Mouse (Mus musculus) adrenal gland, postnatal 10 days (tissue): ENCODE results near the gene Cyp2g1. TPM values are rescaled to one million over a fixed set of nuclear protein-coding genes. Genes with fewer than 3 reads are reported as not detected.
A peak's percentile ranks its signal among the peaks of the same experiment; 100 is the strongest.
"Not testable (repeated sequence)": the region's sequence is repeated elsewhere in the genome, so short reads cannot be mapped to it uniquely, and the experiment has no call there.

Source experiments
- DNase-seq: peaks from one replicate; pipeline ENCODE4 v3.0.0; 2021; ENCODE audit warnings: mixed read lengths
- long read RNA-seq, 2 experiments: library from polyadenylated mRNA; stranded (forward); transcript quantifications; one replicate each; pipeline ENCODE4 v2.0.0; 2021
- total RNA-seq, 2 experiments: library from RNA; stranded (reverse); gene quantifications; 2 replicates each; pipeline ENCODE4 v1.2.3; 2021

Cyp2g1 gene
- 1 to 10 TPM; 1.8 to 2.9 TPM for total RNA-seq
- long read RNA-seq, experiment 1, partial matches to known transcripts: 1 of 1 reads
- long read RNA-seq, experiment 1, other reads (novel, unspliced or antisense): 0 of 1 reads
- long read RNA-seq, experiment 2: 0 reads

- DNase-seq: no peak
These were observed at the start of gene Cyp2g1 for GRCm38 (mm10) chr7:26808592-26808991. TSS of gene Cyp2g1 (plus strand) at chr7:26808892.

- peak; percentile 40 for DNase-seq
These were observed 41.6 kb upstream of the Cyp2g1 start for GRCm38 (mm10) chr7:26767084-26767483.

- no peak for DNase-seq
These were observed 38.7 kb upstream of the Cyp2g1 start for GRCm38 (mm10) chr7:26769881-26770470.

DNA sequence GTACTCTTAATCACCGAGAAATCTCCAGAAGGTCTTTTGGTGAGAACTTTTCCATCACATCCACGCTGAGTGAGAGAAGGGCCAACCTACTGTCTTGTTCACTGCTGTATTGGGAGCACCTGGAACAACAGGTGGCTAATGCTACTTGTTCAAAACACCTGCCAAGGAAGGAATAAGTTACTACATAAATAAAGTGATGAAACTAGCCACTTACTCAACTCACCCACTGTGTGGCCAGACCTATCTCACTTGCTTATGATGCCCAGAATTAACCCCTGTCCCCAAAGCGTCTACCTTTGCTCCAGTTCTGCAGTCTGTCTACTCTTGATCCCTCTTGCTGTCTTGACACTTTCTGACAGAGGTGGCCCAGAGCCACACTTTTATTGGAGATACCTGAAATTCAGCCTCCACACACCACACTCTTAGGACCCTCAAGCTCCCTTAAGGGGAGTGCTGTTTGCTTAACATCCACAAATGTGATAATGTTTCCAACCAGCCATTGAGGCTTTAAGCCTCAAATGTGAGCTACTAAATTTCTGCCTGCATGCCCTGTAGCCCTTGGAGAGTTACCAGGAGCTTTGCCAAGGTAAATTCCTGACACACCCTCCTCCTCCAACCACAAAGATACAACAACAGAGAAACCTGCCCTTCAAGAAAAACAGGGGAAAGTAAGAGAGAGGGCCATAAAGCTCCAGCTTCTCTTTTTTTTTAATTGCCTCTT is 35.7 kb upstream of the Cyp2g1 start:
- DNase-seq: no peak

- no peak for DNase-seq
These were observed 32.8 kb upstream of the Cyp2g1 start for GRCm38 (mm10) chr7:26775866-26776265.

- no peak for DNase-seq
These were observed 30.9 kb upstream of the Cyp2g1 start for GRCm38 (mm10) chr7:26777806-26778205.

GRCm38 (mm10) chr7:26778474-26778873 is 30.2 kb upstream of the Cyp2g1 start:
- DNase-seq: peak; percentile 77

- DNase-seq: no peak
These were observed 28.8 kb upstream of the Cyp2g1 start for GRCm38 (mm10) chr7:26779799-26780416.

DNA sequence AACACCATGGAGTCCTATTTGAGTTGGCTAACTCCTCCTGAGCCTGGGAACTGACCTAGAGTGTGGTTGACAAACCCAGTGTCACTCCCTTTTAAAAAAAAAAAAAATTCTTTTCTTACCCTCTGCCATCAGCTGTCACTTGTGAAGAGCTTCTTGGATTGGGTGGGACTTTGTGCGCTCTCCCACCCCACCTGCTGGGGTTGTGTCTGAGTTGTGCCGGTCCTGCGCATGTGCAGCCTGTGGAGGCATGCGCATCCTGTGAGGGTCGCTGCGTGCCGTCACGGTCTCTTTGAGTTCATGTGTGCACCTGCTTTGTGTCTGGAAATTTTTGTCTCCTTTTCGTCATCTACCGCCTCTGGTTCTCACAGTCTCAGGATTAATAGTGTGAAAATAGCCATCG is 28.2 kb upstream of the Cyp2g1 start:
- DNase-seq: no peak

DNA sequence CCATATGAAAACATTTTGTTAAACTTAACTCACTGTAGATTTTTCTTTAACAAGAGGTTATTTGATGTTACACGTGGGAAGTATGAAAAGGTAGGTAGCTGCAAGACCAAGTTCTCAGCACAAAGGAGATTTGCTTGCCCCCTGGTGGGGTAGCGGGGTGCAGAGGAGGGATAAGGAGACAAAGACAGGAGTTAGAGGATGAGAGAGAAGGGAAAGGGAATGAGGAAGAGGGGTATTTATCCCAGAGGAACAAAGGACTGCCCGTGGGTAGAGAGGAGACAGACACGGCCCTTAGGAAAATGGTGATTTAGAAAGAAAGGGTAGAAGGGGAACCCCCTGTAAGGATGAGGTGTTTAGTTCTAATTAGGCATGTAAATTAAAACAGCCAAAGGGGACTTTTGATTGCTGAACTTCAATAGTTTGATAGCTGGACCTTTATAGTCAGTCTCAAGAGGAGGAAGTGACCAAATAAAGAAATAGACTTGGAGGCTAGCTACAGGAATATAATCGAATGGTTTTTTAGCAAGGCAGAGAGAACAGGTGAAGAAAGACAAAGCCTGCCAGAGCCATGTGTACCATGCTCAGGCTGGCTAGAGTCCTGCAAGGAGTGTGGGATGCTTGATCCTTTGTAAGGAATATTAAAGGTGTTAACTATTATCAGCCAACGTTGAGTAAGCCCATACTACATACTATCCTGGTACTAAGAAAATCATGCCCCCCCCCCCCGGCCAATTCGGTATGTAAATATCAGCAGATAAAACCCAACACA is 27.5 kb upstream of the Cyp2g1 start:
- no peak for DNase-seq

GRCm38 (mm10) chr7:26781767-26782131 is 26.9 kb upstream of the Cyp2g1 start:
- no peak for DNase-seq

DNA sequence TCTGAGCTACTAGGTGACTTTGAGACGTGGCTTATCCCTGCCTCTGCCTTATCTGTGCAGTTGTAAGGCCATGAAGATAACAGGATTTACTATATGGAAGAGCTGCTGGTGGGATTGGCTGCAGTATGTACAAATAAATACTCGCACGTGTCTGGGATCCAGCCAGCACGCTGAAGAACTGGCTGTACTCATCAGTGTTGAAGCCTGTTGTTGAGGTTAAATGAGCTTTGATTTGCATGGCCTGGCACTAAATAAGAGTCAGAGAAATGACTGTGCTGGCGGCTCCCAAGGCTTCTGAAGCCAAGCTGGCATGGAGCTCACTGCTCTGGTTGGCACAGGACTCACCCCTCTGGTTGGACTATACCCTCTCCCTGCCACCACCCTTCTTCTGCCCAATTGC is 25.5 kb upstream of the Cyp2g1 start:
- DNase-seq: peak; percentile 68

DNA sequence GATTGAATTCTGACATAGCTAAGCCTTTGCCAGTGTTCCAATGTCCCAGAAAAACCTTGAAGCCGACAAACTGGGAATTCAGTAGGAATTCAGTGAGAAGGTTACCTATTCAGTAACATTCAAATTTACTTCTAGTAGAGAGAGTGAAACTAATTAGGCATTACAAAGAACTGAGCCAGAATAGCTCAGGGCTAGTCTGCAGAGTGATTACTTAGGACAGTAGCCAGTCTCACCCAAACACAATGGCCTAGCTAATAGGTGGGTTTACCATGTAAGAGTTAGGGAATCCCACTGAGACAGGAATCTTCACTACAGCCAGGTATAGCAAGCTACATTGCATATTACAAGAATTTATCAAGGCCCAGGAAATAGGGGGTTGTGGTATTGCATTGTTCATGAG is 22.7 kb upstream of the Cyp2g1 start:
- DNase-seq: not testable (repeated sequence)

DNA sequence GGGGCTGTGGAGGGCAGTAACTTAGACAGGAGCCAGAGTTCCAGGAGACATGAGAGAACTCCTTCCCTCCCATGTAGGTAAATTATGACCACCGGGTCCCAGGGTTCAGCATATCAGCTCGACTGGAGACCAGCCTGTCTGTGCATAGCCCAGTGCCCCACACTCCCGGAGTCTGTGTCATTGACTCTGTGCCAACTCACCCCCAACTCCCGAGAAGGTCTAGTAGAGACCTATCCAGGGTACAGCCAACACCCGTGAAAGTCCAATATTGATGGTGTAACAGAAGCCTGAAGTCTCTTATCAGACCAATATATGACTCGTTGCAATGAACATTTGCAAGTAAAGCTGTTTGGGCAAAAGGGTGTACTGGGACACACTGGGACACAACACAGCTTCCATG is 18.7 kb upstream of the Cyp2g1 start:
- DNase-seq: no peak

GRCm38 (mm10) chr7:26800104-26800503 is 8.6 kb upstream of the Cyp2g1 start:
- peak; percentile 20 for DNase-seq

GRCm38 (mm10) chr7:26800996-26801395 is 7.7 kb upstream of the Cyp2g1 start:
- no peak for DNase-seq

- not testable (repeated sequence) for DNase-seq
These were observed 23.0 kb downstream of the Cyp2g1 start for GRCm38 (mm10) chr7:26831556-26832292.

DNA sequence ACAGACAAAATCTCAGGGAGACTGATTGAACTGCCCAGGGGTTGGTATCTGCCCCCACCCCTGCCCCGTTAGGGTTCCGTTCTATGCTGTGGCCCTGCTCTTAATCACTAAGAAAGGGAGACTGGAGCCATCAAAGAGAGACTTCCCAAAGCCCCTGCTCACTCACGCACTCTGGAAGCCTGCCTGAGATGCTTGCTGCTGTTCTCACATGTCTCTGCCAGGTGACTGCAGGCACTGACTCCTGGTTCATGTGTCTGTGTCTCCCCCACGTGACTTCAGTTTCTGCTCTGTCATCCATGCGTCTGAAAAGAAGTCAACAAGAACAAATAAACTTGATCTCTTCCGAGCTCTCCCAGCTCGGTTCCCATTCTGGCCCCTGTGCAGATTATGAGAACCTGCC is 24.0 kb downstream of the Cyp2g1 start:
- not testable (repeated sequence) for DNase-seq

GRCm38 (mm10) chr7:26835059-26835458 is 26.4 kb downstream of the Cyp2g1 start, which contains the start of gene Cyp2a5:
TSS of gene Cyp2a5 (plus strand) at chr7:26835305.
- not testable (repeated sequence) for DNase-seq

GRCm38 (mm10) chr7:26843400-26843799 is 34.7 kb downstream of the Cyp2g1 start:
- DNase-seq: not testable (repeated sequence)

DNA sequence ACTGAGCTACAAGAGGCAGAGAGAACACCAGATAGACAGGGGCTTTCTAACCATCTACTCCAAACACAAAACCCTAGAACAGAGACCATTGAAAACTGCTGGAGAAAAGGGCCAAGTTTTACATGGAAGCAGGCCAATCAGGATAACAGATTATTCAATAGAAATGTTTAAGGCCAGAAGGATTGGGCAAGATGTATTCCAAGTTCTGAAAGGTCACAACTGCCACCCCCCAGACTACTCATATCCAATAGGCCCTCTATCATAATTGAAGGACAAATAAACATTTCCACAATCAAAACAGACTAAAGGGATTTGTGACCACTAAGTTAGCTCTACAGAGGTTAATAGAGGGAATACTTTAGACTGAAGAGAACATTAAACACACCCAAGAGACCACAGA is 41.4 kb downstream of the Cyp2g1 start:
- DNase-seq: not testable (repeated sequence)
